Mouse (Mus musculus) liver, embryonic 13.5 days (tissue): ENCODE measurements around the gene Ccnd3. TPM values are rescaled to one million over a fixed set of nuclear protein-coding genes. Genes with fewer than 3 reads are reported as not detected.

ENCODE experiments used
- ATAC-seq: fragments of 200-750 bp; cut with Nextera tagmentation; 2 replicates; pipeline ENCODE4 v1.8.0; 2017; ENCODE audit warnings: low read depth, mild to moderate bottlenecking, moderate number of reproducible peaks, moderate library complexity
- DNase-seq: peaks from one replicate; pipeline ENCODE4 v3.0.0; 2022
- H3K27ac ChIP-seq: fragments of 300-500 bp; sonication (generic); 2 replicates; pipeline ENCODE4 v1.5.1; 2015; ENCODE audit warnings: moderate library complexity, mild to moderate bottlenecking, inconsistent platforms
- H3K27me3 ChIP-seq: fragments of 300-500 bp; sonication (generic); 2 replicates; pipeline ENCODE4 v1.6.1; 2015; ENCODE audit warnings: mild to moderate bottlenecking, inconsistent platforms
- H3K36me3 ChIP-seq: fragments of 300-500 bp; sonication (generic); 2 replicates; pipeline ENCODE4 v1.6.1; 2015; ENCODE audit warnings: mild to moderate bottlenecking, inconsistent platforms
- H3K4me1 ChIP-seq: fragments of 300-500 bp; sonication (generic); replicated peaks from 2 replicates; pipeline ENCODE4 v1.6.1; 2015; ENCODE audit warnings: inconsistent platforms
- H3K4me2 ChIP-seq: fragments of 300-500 bp; sonication (generic); 2 replicates; pipeline ENCODE4 v1.6.1; 2015; ENCODE audit warnings: inconsistent platforms, mild to moderate bottlenecking, moderate library complexity
- H3K4me3 ChIP-seq: fragments of 300-500 bp; sonication (generic); replicated peaks from 2 replicates; pipeline ENCODE4 v1.5.1; 2015; ENCODE audit warnings: mild to moderate bottlenecking, inconsistent platforms
- H3K9ac ChIP-seq: fragments of 300-500 bp; sonication (generic); 2 replicates; pipeline ENCODE4 v1.6.1; 2015; ENCODE audit warnings: mild to moderate bottlenecking, inconsistent platforms
- H3K9me3 ChIP-seq: fragments of 300-500 bp; sonication (generic); replicated peaks from 2 replicates; pipeline ENCODE4 v1.6.1; 2016; ENCODE audit warnings: inconsistent platforms
- WGBS: fragments of 180-500 bp; shearing (Covaris S2); methylation state at CpG from one replicate; pipeline ENCODE4 v1.1.7; 2015; ENCODE audit not compliant: insufficient replicate concordance; 5-methylcytosine and 5-hydroxymethylcytosine counted together
- polyA plus RNA-seq: library from polyadenylated mRNA; unstranded; fragments of >200 nt; fragmentation: Nextera tagmentation; extraction: Ambion mirVana; gene quantifications from 2 replicates; pipeline ENCODE4 v1.2.1, GENCODE M21; 2015

The Ccnd3 gene
- 387 and 400 TPM in 2 replicates for polyA plus RNA-seq

GRCm38 (mm10) chr17:47504941-47505346, at the start of gene Ccnd3:
Gene Ccnd3, plus strand, starts transcription at chr17:47505051.
- H3K4me1 ChIP-seq = peaks cover 82% of the 10 kb centered on the region
- DNase-seq (peak; percentile 54), ATAC-seq (peak; percentile 9; the same call in 1 of the 2 replicates)
- H3K27ac ChIP-seq = peak within 1 kb of the TSS; percentile 78
- no peaks in the 10 kb centered on the region for H3K9me3 ChIP-seq
- whole genome bisulfite sequencing = under 1% methylated on average over 22 of the region's 22 CpGs
- peak within 1 kb of the TSS; percentile 85 for H3K4me2 ChIP-seq
- peak within 1 kb of the TSS; percentile 77 for H3K9ac ChIP-seq
- H3K4me3 ChIP-seq = peak within 1 kb of the TSS; percentile 60
- peaks cover 13% of the 10 kb centered on the region for H3K36me3 ChIP-seq
- no peaks in the 10 kb centered on the region for H3K27me3 ChIP-seq

GRCm38 (mm10) chr17:47458310-47458709, 46.5 kb upstream of the Ccnd3 start:
- no peaks in the 10 kb centered on the region for H3K36me3 ChIP-seq
- ATAC-seq (no peak), DNase-seq (no peak)
- H3K4me1 ChIP-seq = peaks cover 62% of the 10 kb centered on the region
- no peak overlapping the region for H3K4me3 ChIP-seq
- no peak overlapping the region for H3K27ac ChIP-seq
- WGBS = 69% methylated on average over 13 of the region's 13 CpGs
- H3K27me3 ChIP-seq = no peaks in the 10 kb centered on the region
- H3K9me3 ChIP-seq = no peaks in the 10 kb centered on the region
- no peak overlapping the region for H3K4me2 ChIP-seq
- H3K9ac ChIP-seq = no peak overlapping the region

GRCm38 (mm10) chr17:47458936-47459335, 45.9 kb upstream of the Ccnd3 start:
- WGBS = 86% methylated on average over 2 of the region's 2 CpGs
- no peak overlapping the region for H3K27ac ChIP-seq
- DNase-seq (no peak), ATAC-seq (no peak)
- H3K27me3 ChIP-seq = no peaks in the 10 kb centered on the region
- H3K9me3 ChIP-seq = no peaks in the 10 kb centered on the region
- H3K4me3 ChIP-seq = no peak overlapping the region
- H3K36me3 ChIP-seq = no peaks in the 10 kb centered on the region
- no peak overlapping the region for H3K4me2 ChIP-seq
- no peak overlapping the region for H3K9ac ChIP-seq
- H3K4me1 ChIP-seq = peaks cover 62% of the 10 kb centered on the region

- Histone ChIP-seq H3K36me3 (no peaks in the 10 kb centered on the region), H3K9ac (no peak overlapping the region), H3K27ac (no peak overlapping the region), H3K9me3 (no peaks in the 10 kb centered on the region), H3K4me3 (no peak overlapping the region), H3K4me1 (peaks cover 63% of the 10 kb centered on the region), H3K27me3 (no peaks in the 10 kb centered on the region; the same call in 1 of the 2 replicates), H3K4me2 (no peak overlapping the region)
- ATAC-seq (no peak), DNase-seq (no peak)
- WGBS = 41% methylated on average over 3 of the region's 3 CpGs
These were observed 45.4 kb upstream of the Ccnd3 start for GRCm38 (mm10) chr17:47459341-47459919.

- Histone ChIP-seq H3K9me3 (no peaks in the 10 kb centered on the region), H3K4me2 (no peak overlapping the region), H3K4me1 (peaks cover 60% of the 10 kb centered on the region), H3K4me3 (no peak overlapping the region), H3K36me3 (no peaks in the 10 kb centered on the region), H3K27me3 (peaks cover 10% of the 10 kb centered on the region), H3K9ac (no peak overlapping the region), H3K27ac (no peak overlapping the region)
- ATAC-seq (0 out of 2 replicates have a peak, but pooled peaks have one; percentile 20), DNase-seq (no peak)
- WGBS = 19% methylated on average over 3 of the region's 3 CpGs
These were observed 43.2 kb upstream of the Ccnd3 start for GRCm38 (mm10) chr17:47461688-47462087.

GRCm38 (mm10) chr17:47462209-47462608, 42.6 kb upstream of the Ccnd3 start:
- WGBS = 69% methylated on average over 7 of the region's 7 CpGs
- Histone ChIP-seq H3K4me1 (peaks cover 55% of the 10 kb centered on the region), H3K4me2 (no peak overlapping the region), H3K4me3 (no peak overlapping the region), H3K9me3 (no peaks in the 10 kb centered on the region), H3K27ac (no peak overlapping the region), H3K27me3 (peaks cover 16% of the 10 kb centered on the region), H3K36me3 (no peaks in the 10 kb centered on the region), H3K9ac (no peak overlapping the region)
- DNase-seq (no peak), ATAC-seq (no peak)

- DNase-seq (no peak), ATAC-seq (peak; percentile 25)
- no peaks in the 10 kb centered on the region for H3K36me3 ChIP-seq
- no peak overlapping the region for H3K4me3 ChIP-seq
- H3K9ac ChIP-seq = no peak overlapping the region
- H3K4me1 ChIP-seq = peaks cover 54% of the 10 kb centered on the region
- H3K4me2 ChIP-seq = no peak overlapping the region
- 43% methylated on average over 9 of the region's 9 CpGs for WGBS
- peak overlapping the region; percentile 50 for H3K27ac ChIP-seq
- H3K27me3 ChIP-seq = peaks cover 22% of the 10 kb centered on the region
- no peaks in the 10 kb centered on the region for H3K9me3 ChIP-seq
These were observed 42.0 kb upstream of the Ccnd3 start for GRCm38 (mm10) chr17:47462728-47463388.

- 61% methylated on average over 12 of the region's 12 CpGs for WGBS
- no peak for DNase-seq
- Histone ChIP-seq H3K4me3 (no peak overlapping the region), H3K27me3 (peaks cover 37% of the 10 kb centered on the region), H3K36me3 (no peaks in the 10 kb centered on the region), H3K27ac (0 out of 2 replicates have a peak overlapping the region, but pooled peaks have one; percentile 5), H3K4me1 (peaks cover 59% of the 10 kb centered on the region), H3K4me2 (no peak overlapping the region), H3K9ac (no peak overlapping the region), H3K9me3 (no peaks in the 10 kb centered on the region)
- peak; percentile 24; the same call in 1 of the 2 replicates for ATAC-seq
These were observed 40.4 kb upstream of the Ccnd3 start for GRCm38 (mm10) chr17:47464248-47464965.

GRCm38 (mm10) chr17:47465016-47465415, 39.8 kb upstream of the Ccnd3 start:
- Histone ChIP-seq H3K4me1 (peaks cover 53% of the 10 kb centered on the region), H3K4me2 (no peak overlapping the region), H3K9ac (no peak overlapping the region), H3K36me3 (no peaks in the 10 kb centered on the region), H3K27me3 (peaks cover 37% of the 10 kb centered on the region), H3K4me3 (no peak overlapping the region), H3K9me3 (no peaks in the 10 kb centered on the region), H3K27ac (no peak overlapping the region)
- no peak for DNase-seq
- WGBS = 57% methylated on average over 11 of the region's 11 CpGs
- ATAC-seq = no peak

GRCm38 (mm10) chr17:47466284-47466683, 38.6 kb upstream of the Ccnd3 start:
- ATAC-seq (no peak), DNase-seq (no peak)
- H3K36me3 ChIP-seq = no peaks in the 10 kb centered on the region
- peaks cover 52% of the 10 kb centered on the region for H3K4me1 ChIP-seq
- H3K9ac ChIP-seq = no peak overlapping the region
- H3K27me3 ChIP-seq = peaks cover 37% of the 10 kb centered on the region
- no peak overlapping the region for H3K4me3 ChIP-seq
- WGBS = 41% methylated on average over 9 of the region's 9 CpGs
- no peak overlapping the region for H3K27ac ChIP-seq
- H3K4me2 ChIP-seq = no peak overlapping the region
- no peaks in the 10 kb centered on the region for H3K9me3 ChIP-seq

GRCm38 (mm10) chr17:47467659-47468058, 37.2 kb upstream of the Ccnd3 start:
- no peak overlapping the region; the same call in 1 of the 2 replicates for H3K4me2 ChIP-seq
- ATAC-seq = no peak

More at GRCm38 (mm10) chr17:47467659-47468058, 37.2 kb upstream of the Ccnd3 start:
- Histone ChIP-seq H3K36me3 (no peaks in the 10 kb centered on the region), H3K9me3 (no peaks in the 10 kb centered on the region), H3K9ac (no peak overlapping the region), H3K27ac (no peak overlapping the region), H3K4me3 (no peak overlapping the region), H3K4me1 (peaks cover 50% of the 10 kb centered on the region), H3K27me3 (peaks cover 37% of the 10 kb centered on the region)
- no peak for DNase-seq
- WGBS = 66% methylated on average over 11 of the region's 11 CpGs
